Comparison of ENCODE assay signal across 8 mouse cellular contexts in genomic region chr2:33018026-33018425, GRCm38 (mm10). TPM values are rescaled to one million over a fixed set of nuclear protein-coding genes. Genes with fewer than 3 reads are reported as not detected.
DNase-seq lines count a peak whose midpoint lies in the region; ATAC-seq lines count a peak whose summit lies in the region.

No protein-coding gene starts in this region.

- no peaks in the 10 kb centered on the region for H3K27me3 ChIP-seq in splenic B cell, adult 2 months (ENCODE audit: control insufficient read depth, insufficient read depth, low read length, poor library complexity, severe bottlenecking)

- peak; percentile 82 for ATAC-seq in common myeloid progenitor, adult 5-6 weeks (replicated peaks; ENCODE audit: low read depth, poor library complexity, severe bottlenecking)

- H3K36me3 ChIP-seq in splenic B cell, adult 2 months (ENCODE audit: control insufficient read depth, insufficient read depth, low read length, poor library complexity, severe bottlenecking): no peaks in the 10 kb centered on the region

- DNase-seq in gastrocnemius, adult 18-20 months (ENCODE audit: low spot score): peak; percentile 24
- no peak for DNase-seq in gastrocnemius, adult 8-10 months (ENCODE audit: low spot score in 2 of 2)
- peak; percentile 42 to 46 for DNase-seq in B cell, adult 2 months
- DNase-seq in kidney, postnatal 25 days: peak; percentile 60 to 76
- DNase-seq in splenic B cell, adult 2 months (ENCODE audit: low read depth, low spot score): peak; percentile 44
- DNase-seq in frontal cortex, postnatal 36 days (ENCODE audit: low spot score in 2 of 2): no peak
- DNase-seq in layer of hippocampus, postnatal 10 days (ENCODE audit: low spot score in 2 of 2): no peak

RNA-seq across cellular contexts. Expression of gene Slc2a8, which starts 36.1 kb away (rescaled TPM):
- 10 to 100 TPM; 11.4 to 13.1 TPM for total RNA-seq in gastrocnemius, adult 18-20 months (2021)
- 10 to 100 TPM in 3 of 4 experiments, 1 to 10 TPM in 1; 9.6 to 12.7 (median 10.2) TPM for total RNA-seq in gastrocnemius, adult 8-10 months (2022)
- total RNA-seq in common myeloid progenitor, adult 5-6 weeks (2017): 1.6 and 3.0 TPM in 2 replicates
- total RNA-seq in layer of hippocampus, postnatal 10 days (2021): 10 to 100 TPM; 23.2 to 26.9 TPM

RNA-seq across cellular contexts. Expression of gene Lrsam1, which starts 56.6 kb away (rescaled TPM):
- 10 to 100 TPM; 11.5 to 13.5 TPM for total RNA-seq in gastrocnemius, adult 18-20 months (2021)
- 10 to 100 TPM; 10.1 to 14.6 (median 11.8) TPM for total RNA-seq in gastrocnemius, adult 8-10 months (2022)
- total RNA-seq in common myeloid progenitor, adult 5-6 weeks (2017): 4.0 and 6.2 TPM in 2 replicates
- 10 to 100 TPM; 36.5 to 40.4 TPM for total RNA-seq in layer of hippocampus, postnatal 10 days (2021)

RNA-seq across cellular contexts. Expression of gene Rpl12, which starts 56.7 kb away (rescaled TPM):
- 10 to 100 TPM; 78.4 to 90.0 TPM for total RNA-seq in gastrocnemius, adult 18-20 months (2021)
- total RNA-seq in gastrocnemius, adult 8-10 months (2022): 100 to 1,000 TPM in 2 of 4 experiments, 10 to 100 TPM in 2; 77.4 to 121 (median 96.8) TPM
- 2,360 and 2,455 TPM in 2 replicates for total RNA-seq in common myeloid progenitor, adult 5-6 weeks (2017)
- total RNA-seq in layer of hippocampus, postnatal 10 days (2021): 100 to 1,000 TPM; 155 to 179 TPM

Comparison
In these comparisons a context has a peak if more than half of its experiments do, and no peak if none do; other contexts are left out.
1. DNase-seq: peak in gastrocnemius, adult 18-20 months (single experiment), B cell, adult 2 months (2 of 2), kidney, postnatal 25 days (2 of 2) and splenic B cell, adult 2 months (single experiment); none in gastrocnemius, adult 8-10 months (0 of 2), frontal cortex, postnatal 36 days (0 of 2) and layer of hippocampus, postnatal 10 days (0 of 2).
2. RNA of gene Rpl12, which starts 56.7 kb away (total RNA-seq): 2,360 to 2,455 TPM in common myeloid progenitor, adult 5-6 weeks; 155 to 179 TPM in layer of hippocampus, postnatal 10 days, 77.4 to 121 TPM in gastrocnemius, adult 8-10 months and 78.4 to 90.0 TPM in gastrocnemius, adult 18-20 months; every median in the first group is over 10 times any median in the second.